In genomic region chr7:30842092-30842491, GRCm38 (mm10) we compare ENCODE assay signal across 1 mouse cellular context.
TF ChIP-seq lines count a peak whose summit lies in the region.

No protein-coding gene starts in this region.

TF ChIP-seq in CH12.LX, 34 proteins besides CTCF, POLR2A, EP300 and RAD21 (continued from another document):
- TF ChIP-seq HCFC1 (IDR thresholded peaks at IDR 0.05; ENCODE audit: low read depth, low read length) (no peak), CHD1 (IDR thresholded peaks at IDR 0.05; ENCODE audit: low read depth, low read length) (no peak), ETS1 (conservative IDR thresholded peaks at IDR 0.05; ENCODE audit: low read depth, low read length) (peak; percentile 51), CHD2 (IDR thresholded peaks at IDR 0.05; ENCODE audit: low read length) (peak; percentile 30; the same call in 1 of the 2 replicates), MAFK (IDR thresholded peaks at IDR 0.05; ENCODE audit: insufficient replicate concordance, low read length) (no peak), SMC3 (IDR thresholded peaks at IDR 0.05; ENCODE audit: low read depth, low read length) (no peak), MEF2A (IDR thresholded peaks at IDR 0.05; ENCODE audit: borderline replicate concordance, low read depth, low read length) (peak; percentile 77), IRF4 (IDR thresholded peaks at IDR 0.05; ENCODE audit: low read depth, low read length) (peak; percentile 79; the same call in 1 of the 2 replicates), POLR2AphosphoS2 (IDR thresholded peaks at IDR 0.05; ENCODE audit: low read depth, low read length) (no peak), TBP (conservative IDR thresholded peaks at IDR 0.05; ENCODE audit: low read depth, low read length) (peak; percentile 71; the same call in 1 of the 2 replicates), SIN3A (IDR thresholded peaks at IDR 0.05; ENCODE audit: low read length) (no peak), E2F4 (IDR thresholded peaks at IDR 0.05; ENCODE audit: insufficient replicate concordance, low read depth, low read length) (no peak)
